Mouse (Mus musculus) lung, adult 18-20 months (tissue): ENCODE data around the gene Sla2.
"Not testable (repeated sequence)": the region's sequence is repeated elsewhere in the genome, so short reads cannot be mapped to it uniquely, and the experiment has no call there.

Experiments used
- DNase-seq, 2 experiments: peaks; one replicate each; pipeline ENCODE4 v3.0.0; 2022; ENCODE audit warnings: mixed read lengths in 2 of 2

Gene Sla2

DNA sequence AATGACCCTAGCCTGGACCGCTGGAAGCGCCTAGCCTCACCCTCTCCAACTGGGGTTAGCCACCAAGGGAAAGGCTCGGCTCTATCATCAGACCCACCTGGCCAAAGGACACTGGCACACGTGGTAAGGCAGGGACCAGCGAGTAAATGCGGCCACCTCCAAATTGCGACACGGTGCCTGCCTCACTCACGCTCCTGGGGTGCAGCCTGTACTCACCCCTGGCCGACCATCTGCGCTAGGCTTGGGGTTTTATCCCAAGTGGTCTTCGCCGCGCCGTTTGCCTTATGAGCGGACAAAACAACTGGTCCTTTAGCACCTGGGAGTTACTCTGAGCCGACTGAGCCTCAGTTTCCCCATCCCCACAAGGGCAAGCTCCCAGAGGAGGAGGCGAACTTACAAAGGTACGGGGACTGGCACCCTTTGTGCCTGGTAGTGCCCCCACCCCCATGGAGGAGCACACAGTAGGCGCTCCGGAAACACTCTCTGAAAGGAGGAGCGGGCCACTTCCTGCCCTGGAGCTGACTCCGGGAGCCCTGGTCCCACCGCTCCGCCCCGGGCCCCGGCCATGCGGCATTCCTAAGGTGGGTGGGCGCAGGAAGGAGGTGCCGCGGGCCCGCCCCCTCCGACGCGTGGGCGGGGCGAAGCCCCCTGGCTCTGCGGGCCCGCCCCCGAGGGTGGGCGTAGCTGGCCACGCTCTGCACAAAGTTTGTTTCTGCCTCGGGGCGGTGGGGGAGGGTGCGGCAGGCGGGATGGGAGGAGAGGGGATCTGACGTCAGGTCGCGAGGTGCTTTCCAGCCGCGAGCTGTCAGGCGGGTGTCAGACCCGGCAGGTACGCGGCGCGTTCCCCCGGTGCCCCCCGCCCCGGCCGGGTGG, 47.4 kb downstream of the Sla2 start, which contains the start of gene Tgif2:
Tgif2 (plus strand) TSS at position 689 of the 873 bp plus-strand sequence.
- peak; percentile 46 to 60 for DNase-seq

DNA sequence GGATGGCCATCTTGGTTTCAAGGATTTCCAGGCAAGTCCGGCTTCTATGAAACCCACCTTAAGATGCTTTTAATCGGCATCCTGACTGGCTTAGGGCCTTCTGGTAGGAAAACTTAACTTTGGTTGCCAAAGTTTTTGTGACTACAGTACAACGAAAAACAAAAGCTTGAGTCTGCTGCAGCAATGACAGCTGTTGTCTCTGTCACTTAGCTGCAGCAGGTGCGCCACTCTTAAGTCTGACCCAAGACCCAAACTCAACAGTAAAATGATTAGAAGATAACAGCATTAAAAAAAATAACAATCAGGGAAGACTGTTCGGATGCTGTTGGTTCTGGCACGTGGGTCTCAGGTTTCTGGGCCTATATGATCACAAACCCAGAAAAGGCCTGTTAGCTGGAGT, 48.2 kb downstream of the Sla2 start:
- DNase-seq: no peak

DNA sequence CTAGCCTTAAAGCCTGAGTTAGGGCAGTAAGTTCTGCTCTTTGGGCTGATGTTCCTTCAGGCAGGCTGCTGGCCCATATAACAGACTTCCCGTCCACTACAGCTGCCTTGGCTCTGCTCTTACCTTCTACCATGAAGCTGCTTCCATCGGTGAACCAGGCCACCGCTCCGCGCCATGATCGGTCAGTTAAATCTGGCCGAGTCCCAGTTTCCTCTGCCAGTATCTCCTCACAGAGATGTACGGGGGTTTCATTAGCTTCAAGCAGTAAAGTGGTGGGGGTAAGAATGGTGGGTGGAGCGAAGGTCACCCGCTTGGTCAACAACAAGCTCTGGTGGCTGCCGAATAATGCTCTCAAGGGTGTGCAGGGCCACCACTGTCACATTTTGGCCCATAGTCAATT, 52.7 kb downstream of the Sla2 start:
- DNase-seq: no peak

DNA sequence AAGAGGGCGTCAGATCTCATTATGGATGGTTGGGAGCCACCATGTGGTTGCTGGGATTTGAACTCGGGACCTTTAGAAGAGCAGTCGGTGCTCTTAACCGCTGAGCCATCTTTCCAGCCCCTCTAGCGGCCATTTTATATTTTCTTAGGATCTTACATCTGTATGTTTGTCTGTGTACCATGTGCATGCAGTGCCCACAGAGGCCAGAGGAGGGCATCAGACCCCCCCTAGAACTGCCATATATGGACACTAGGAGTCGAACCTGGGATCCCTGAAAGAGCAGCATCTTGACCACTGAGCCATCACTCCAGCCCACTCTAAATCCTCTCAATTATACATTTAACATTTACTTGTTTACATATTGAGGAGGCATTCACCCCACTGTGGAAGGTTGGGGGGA, 61.9 kb downstream of the Sla2 start:
- not testable (repeated sequence) for DNase-seq
